Mouse (Mus musculus): ENCODE data around the gene 9530068E07Rik. TPM values are rescaled to one million over a fixed set of nuclear protein-coding genes. Genes with fewer than 3 reads are reported as not detected.

The 9530068E07Rik gene
- polyA plus RNA-seq, 1 experiment from 2014 or later: 205 TPM

- no peaks in the 10 kb centered on the region for H3K36me3 ChIP-seq (ENCODE audit: control insufficient read depth, insufficient read depth)
- no peaks in the 10 kb centered on the region for H3K27me3 ChIP-seq (ENCODE audit: control insufficient read depth, insufficient read depth, low read length)
- no peak; the same call in 1 of the 2 replicates for ATAC-seq (replicated peaks; ENCODE audit: extremely low read depth, insufficient read depth, low FRiP score)
- no peak overlapping the region for H3K27ac ChIP-seq (ENCODE audit: low read length)
- H3K4me1 ChIP-seq (ENCODE audit: control insufficient read depth, insufficient read depth, low read length): no peaks in the 10 kb centered on the region
- H3K9ac ChIP-seq (ENCODE audit: low read length): no peak overlapping the region
- H3K4me3 ChIP-seq (ENCODE audit: low read length): no peak overlapping the region
- 52% methylated on average over 6 of the region's 6 CpGs for WGBS
- H3K4me2 ChIP-seq (ENCODE audit: low read depth, low read length): no peak overlapping the region
- H3K9me3 ChIP-seq (replicated peaks; ENCODE audit: control insufficient read depth, low read length): 0 out of 2 replicates have a peak, but pooled peaks cover 2% of the 10 kb centered on the region
These were observed 33.2 kb downstream of the 9530068E07Rik start for GRCm38 (mm10) chr11:52429440-52429839.

- Histone ChIP-seq H3K9ac (ENCODE audit: low read length) (no peak overlapping the region), H3K4me2 (ENCODE audit: low read depth, low read length) (no peak overlapping the region), H3K27me3 (ENCODE audit: control insufficient read depth, insufficient read depth, low read length) (no peaks in the 10 kb centered on the region), H3K4me1 (ENCODE audit: control insufficient read depth, insufficient read depth, low read length) (no peaks in the 10 kb centered on the region), H3K27ac (ENCODE audit: low read length) (no peak overlapping the region), H3K9me3 (replicated peaks; ENCODE audit: control insufficient read depth, low read length) (0 out of 2 replicates have a peak, but pooled peaks cover 2% of the 10 kb centered on the region), H3K4me3 (ENCODE audit: low read length) (no peak overlapping the region), H3K36me3 (ENCODE audit: control insufficient read depth, insufficient read depth) (no peaks in the 10 kb centered on the region)
- no peak for ATAC-seq (replicated peaks; ENCODE audit: extremely low read depth, insufficient read depth, low FRiP score)
- WGBS: 46% methylated on average over 5 of the region's 5 CpGs
These were observed 35.4 kb downstream of the 9530068E07Rik start for GRCm38 (mm10) chr11:52431594-52431993.

GRCm38 (mm10) chr11:52432148-52432547 is 35.9 kb downstream of the 9530068E07Rik start:
- Histone ChIP-seq H3K9me3 (replicated peaks; ENCODE audit: control insufficient read depth, low read length) (0 out of 2 replicates have a peak, but pooled peaks cover 2% of the 10 kb centered on the region), H3K27me3 (ENCODE audit: control insufficient read depth, insufficient read depth, low read length) (no peaks in the 10 kb centered on the region), H3K27ac (ENCODE audit: low read length) (no peak overlapping the region), H3K4me1 (ENCODE audit: control insufficient read depth, insufficient read depth, low read length) (no peaks in the 10 kb centered on the region), H3K9ac (ENCODE audit: low read length) (no peak overlapping the region), H3K4me3 (ENCODE audit: low read length) (no peak overlapping the region), H3K36me3 (ENCODE audit: control insufficient read depth, insufficient read depth) (no peaks in the 10 kb centered on the region), H3K4me2 (ENCODE audit: low read depth, low read length) (no peak overlapping the region)
- ATAC-seq (replicated peaks; ENCODE audit: extremely low read depth, insufficient read depth, low FRiP score): no peak
- 85% methylated on average over 5 of the region's 5 CpGs for WGBS

GRCm38 (mm10) chr11:52433076-52433796 is 37.0 kb downstream of the 9530068E07Rik start:
- H3K4me1 ChIP-seq (ENCODE audit: control insufficient read depth, insufficient read depth, low read length): peaks cover 4% of the 10 kb centered on the region; the same call in 1 of the 2 replicates
- no peaks in the 10 kb centered on the region for H3K27me3 ChIP-seq (ENCODE audit: control insufficient read depth, insufficient read depth, low read length)
- H3K27ac ChIP-seq (ENCODE audit: low read length): no peak overlapping the region
- H3K9ac ChIP-seq (ENCODE audit: low read length): no peak overlapping the region
- H3K36me3 ChIP-seq (ENCODE audit: control insufficient read depth, insufficient read depth): no peaks in the 10 kb centered on the region
- no peak for ATAC-seq (replicated peaks; ENCODE audit: extremely low read depth, insufficient read depth, low FRiP score)
- no peak overlapping the region for H3K4me2 ChIP-seq (ENCODE audit: low read depth, low read length)
- H3K4me3 ChIP-seq (ENCODE audit: low read length): no peak overlapping the region
- 0 out of 2 replicates have a peak, but pooled peaks cover 2% of the 10 kb centered on the region for H3K9me3 ChIP-seq (replicated peaks; ENCODE audit: control insufficient read depth, low read length)
- whole genome bisulfite sequencing: 53% methylated on average over 8 of the region's 8 CpGs

- ATAC-seq (replicated peaks; ENCODE audit: extremely low read depth, insufficient read depth, low FRiP score): no peak
- Histone ChIP-seq H3K4me2 (ENCODE audit: low read depth, low read length) (no peak overlapping the region), H3K9me3 (replicated peaks; ENCODE audit: control insufficient read depth, low read length) (0 out of 2 replicates have a peak, but pooled peaks cover 2% of the 10 kb centered on the region), H3K36me3 (ENCODE audit: control insufficient read depth, insufficient read depth) (no peaks in the 10 kb centered on the region), H3K4me3 (ENCODE audit: low read length) (no peak overlapping the region), H3K4me1 (ENCODE audit: control insufficient read depth, insufficient read depth, low read length) (peaks cover 4% of the 10 kb centered on the region; the same call in 1 of the 2 replicates), H3K9ac (ENCODE audit: low read length) (no peak overlapping the region), H3K27ac (ENCODE audit: low read length) (no peak overlapping the region), H3K27me3 (ENCODE audit: control insufficient read depth, insufficient read depth, low read length) (no peaks in the 10 kb centered on the region)
- WGBS: 55% methylated on average over 2 of the region's 2 CpGs
These were observed 37.6 kb downstream of the 9530068E07Rik start for GRCm38 (mm10) chr11:52433797-52434195.

- Histone ChIP-seq H3K4me1 (ENCODE audit: control insufficient read depth, insufficient read depth, low read length) (peaks cover 4% of the 10 kb centered on the region; the same call in 1 of the 2 replicates), H3K9me3 (replicated peaks; ENCODE audit: control insufficient read depth, low read length) (0 out of 2 replicates have a peak, but pooled peaks cover 2% of the 10 kb centered on the region), H3K4me2 (ENCODE audit: low read depth, low read length) (no peak overlapping the region), H3K27ac (ENCODE audit: low read length) (no peak overlapping the region), H3K9ac (ENCODE audit: low read length) (no peak overlapping the region), H3K36me3 (ENCODE audit: control insufficient read depth, insufficient read depth) (no peaks in the 10 kb centered on the region), H3K27me3 (ENCODE audit: control insufficient read depth, insufficient read depth, low read length) (no peaks in the 10 kb centered on the region), H3K4me3 (ENCODE audit: low read length) (no peak overlapping the region)
- ATAC-seq (replicated peaks; ENCODE audit: extremely low read depth, insufficient read depth, low FRiP score): no peak
- WGBS: 86% methylated on average over 5 of the region's 5 CpGs
These were observed 39.2 kb downstream of the 9530068E07Rik start for GRCm38 (mm10) chr11:52435466-52435865.

GRCm38 (mm10) chr11:52437123-52437522 is 40.9 kb downstream of the 9530068E07Rik start:
- ATAC-seq (replicated peaks; ENCODE audit: extremely low read depth, insufficient read depth, low FRiP score): no peak
- H3K9ac ChIP-seq (ENCODE audit: low read length): no peak overlapping the region
- no peak overlapping the region for H3K4me3 ChIP-seq (ENCODE audit: low read length)
- H3K27ac ChIP-seq (ENCODE audit: low read length): no peak overlapping the region
- no peak overlapping the region for H3K4me2 ChIP-seq (ENCODE audit: low read depth, low read length)
- no peaks in the 10 kb centered on the region for H3K9me3 ChIP-seq (replicated peaks; ENCODE audit: control insufficient read depth, low read length)
- H3K36me3 ChIP-seq (ENCODE audit: control insufficient read depth, insufficient read depth): no peaks in the 10 kb centered on the region
- H3K27me3 ChIP-seq (ENCODE audit: control insufficient read depth, insufficient read depth, low read length): no peaks in the 10 kb centered on the region
- peaks cover 4% of the 10 kb centered on the region; the same call in 1 of the 2 replicates for H3K4me1 ChIP-seq (ENCODE audit: control insufficient read depth, insufficient read depth, low read length)
- WGBS: 31% methylated on average over 10 of the region's 10 CpGs

GRCm38 (mm10) chr11:52441096-52441495 is 44.9 kb downstream of the 9530068E07Rik start:
- Histone ChIP-seq H3K9me3 (replicated peaks; ENCODE audit: control insufficient read depth, low read length) (0 out of 2 replicates have a peak, but pooled peaks cover 2% of the 10 kb centered on the region), H3K36me3 (ENCODE audit: control insufficient read depth, insufficient read depth) (no peaks in the 10 kb centered on the region), H3K9ac (ENCODE audit: low read length) (no peak overlapping the region), H3K27me3 (ENCODE audit: control insufficient read depth, insufficient read depth, low read length) (no peaks in the 10 kb centered on the region), H3K4me2 (ENCODE audit: low read depth, low read length) (no peak overlapping the region), H3K4me1 (ENCODE audit: control insufficient read depth, insufficient read depth, low read length) (peaks cover 4% of the 10 kb centered on the region; the same call in 1 of the 2 replicates), H3K27ac (ENCODE audit: low read length) (no peak overlapping the region), H3K4me3 (ENCODE audit: low read length) (no peak overlapping the region)
- no peak for ATAC-seq (replicated peaks; ENCODE audit: extremely low read depth, insufficient read depth, low FRiP score)
- 72% methylated on average over 2 of the region's 2 CpGs for WGBS

- H3K27ac ChIP-seq (ENCODE audit: low read length): peak overlapping the region; percentile 80
These were observed 51.0 kb downstream of the 9530068E07Rik start for GRCm38 (mm10) chr11:52447242-52447641.

More at GRCm38 (mm10) chr11:52447242-52447641, 51.0 kb downstream of the 9530068E07Rik start:
- Histone ChIP-seq H3K4me3 (ENCODE audit: low read length) (no peak overlapping the region), H3K9me3 (replicated peaks; ENCODE audit: control insufficient read depth, low read length) (0 out of 2 replicates have a peak, but pooled peaks cover 2% of the 10 kb centered on the region), H3K4me1 (ENCODE audit: control insufficient read depth, insufficient read depth, low read length) (peaks cover 8% of the 10 kb centered on the region), H3K4me2 (ENCODE audit: low read depth, low read length) (no peak overlapping the region), H3K27me3 (ENCODE audit: control insufficient read depth, insufficient read depth, low read length) (no peaks in the 10 kb centered on the region), H3K36me3 (ENCODE audit: control insufficient read depth, insufficient read depth) (no peaks in the 10 kb centered on the region), H3K9ac (ENCODE audit: low read length) (no peak overlapping the region)
- peak; percentile 97 for ATAC-seq (replicated peaks; ENCODE audit: extremely low read depth, insufficient read depth, low FRiP score)
- 23% methylated on average over 4 of the region's 4 CpGs for WGBS

Data from heart, embryonic 16.5 days (tissue).